Mouse (Mus musculus): ENCODE data around the gene Tmem59l.

- TF ChIP-seq POLR2A (IDR thresholded peaks at IDR 0.05; ENCODE audit: borderline replicate concordance, low read depth, low read length) (no peak), CTCF (IDR thresholded peaks at IDR 0.05; ENCODE audit: low read depth, low read length) (no peak)
Measured at GRCm38 (mm10) chr8:70529299-70529698, 42.1 kb upstream of the Tmem59l start.

All from bone marrow macrophage, adult 2 months (primary cell).